Mouse (Mus musculus) Patski (cell line): ENCODE measurements around the gene Gjb4. TPM values are rescaled to one million over a fixed set of nuclear protein-coding genes. Genes with fewer than 3 reads are reported as not detected.
A peak's percentile ranks its signal among the peaks of the same experiment; 100 is the strongest.

ENCODE experiments used
- ATAC-seq: fragments of 100-300 bp; one replicate; pipeline ENCODE4 v1.8.0; 2021
- CTCF ChIA-PET: fragments of 350-600 bp; sonication (Branson Sonifier 250); formaldehyde crosslinking; loops from one replicate; lab custom pipeline; 2022; ENCODE audit warnings: inconsistent platforms; lab: Charles Lee
- POLR2A ChIA-PET: fragments of 350-600 bp; sonication (Branson Sonifier 250); formaldehyde crosslinking; loops from one replicate; lab custom pipeline; 2022; ENCODE audit warnings: antibody characterized with exemption, inconsistent platforms; lab: Charles Lee
- DNase-seq: peaks from one replicate; pipeline ENCODE4 v3.0.0-alpha.2; 2011; ENCODE audit warnings: low read depth, low spot score
- H3K27me3 ChIP-seq: fragments of 371-371 bp; one replicate; pipeline ENCODE4 v1.5.1; 2021
- CTCF ChIP-seq: fragments of 100-300 bp; IDR thresholded peaks from one replicate; pipeline ENCODE4 v1.5.1; 2021
- in situ Hi-C: fragments of 300-500 bp; cut with MboI; formaldehyde crosslinking; loops from 3 replicates; pipeline ENCODE4 v1.11.1; 2018; ENCODE audit warnings: low pct_unique_long_range_greater_than_20kb, mixed read lengths
- polyA plus RNA-seq: library from polyadenylated mRNA; unstranded; gene quantifications from one replicate; pipeline ENCODE4 v1.2.3, GENCODE M21; 2021

Gene Gjb4
- polyA plus RNA-seq, 1 experiment from 2014 or later: 23.5 TPM

GRCm38 (mm10) chr4:127349560-127350300 is 4.2 kb downstream of the Gjb4 start:
- DNase-seq (peak; percentile 88), ATAC-seq (peak; percentile 51)
- ChIA-PET POLR2A (no interaction called here), CTCF (no interaction called here)
- in situ Hi-C loops: no loop called here
- no peaks in the 10 kb centered on the region for H3K27me3 ChIP-seq
- no peak for TF ChIP-seq CTCF

- DNase-seq (no peak), ATAC-seq (no peak)
- ChIA-PET CTCF (interaction anchor here (2.1 kb wide), 1 partner anchor 9 kb away, joined by 8 read pairs; no protein-coding TSS in a partner anchor), POLR2A (interaction anchor here (0.7 kb wide), 1 partner anchor 804 kb away, joined by 3 read pairs; no protein-coding TSS in a partner anchor)
- no peak for TF ChIP-seq CTCF
- H3K27me3 ChIP-seq: no peaks in the 10 kb centered on the region
- in situ Hi-C loops: no loop called here
These were observed 8.9 kb downstream of the Gjb4 start for GRCm38 (mm10) chr4:127345000-127345399.

GRCm38 (mm10) chr4:127341372-127341771 is 12.5 kb downstream of the Gjb4 start:
- ATAC-seq: no peak
- CTCF ChIA-PET: interaction anchor here (1.1 to 1.3 kb wide), 2 partner anchors 11 to 14 kb away, joined by 3 read pairs; no protein-coding TSS in a partner anchor
- no peak for TF ChIP-seq CTCF
- DNase-seq: no peak
- in situ Hi-C loops: no loop called here
- H3K27me3 ChIP-seq: no peaks in the 10 kb centered on the region
- POLR2A ChIA-PET: no interaction called here

GRCm38 (mm10) chr4:127337668-127338067 is 16.2 kb downstream of the Gjb4 start:
- POLR2A ChIA-PET: no interaction called here

GRCm38 (mm10) chr4:127334870-127335504 is 18.9 kb downstream of the Gjb4 start:
- ATAC-seq: peak; percentile 74

More at GRCm38 (mm10) chr4:127337668-127338067, 16.2 kb downstream of the Gjb4 start:
- DNase-seq (no peak), ATAC-seq (no peak)
- CTCF ChIA-PET: interaction anchor here (0.8 kb wide), 1 partner anchor 11 kb away, joined by 3 read pairs; no protein-coding TSS in a partner anchor
- H3K27me3 ChIP-seq: no peaks in the 10 kb centered on the region
- no peak for TF ChIP-seq CTCF
- in situ Hi-C loops: no loop called here

DNA sequence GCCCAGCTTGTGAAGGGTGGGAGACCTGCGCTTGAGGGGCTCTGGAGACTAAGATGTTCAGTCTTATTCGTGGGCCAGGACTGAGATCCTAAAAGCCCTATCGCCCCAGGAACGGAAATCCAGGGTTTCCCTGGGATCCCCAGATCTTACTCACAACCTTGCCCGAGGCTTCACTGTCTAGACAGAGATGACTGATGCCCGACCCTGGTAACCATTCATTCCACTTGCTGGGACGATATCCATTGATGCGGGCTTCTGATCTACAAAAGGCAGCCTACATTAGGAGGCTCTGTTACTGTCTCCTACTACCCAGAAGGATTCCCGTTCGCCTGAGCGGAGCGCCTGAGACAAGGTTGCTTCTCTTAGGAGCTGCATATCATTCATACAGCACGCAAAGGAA is 22.7 kb downstream of the Gjb4 start:
- CTCF ChIA-PET: interaction anchor here (1.1 kb wide), 1 partner anchor 32 kb away, joined by 3 read pairs; no protein-coding TSS in a partner anchor
- H3K27me3 ChIP-seq: no peaks in the 10 kb centered on the region
- TF ChIP-seq CTCF: no peak
- POLR2A ChIA-PET: no interaction called here
- ATAC-seq (no peak), DNase-seq (no peak)
- in situ Hi-C loops: no loop called here

More at GRCm38 (mm10) chr4:127334870-127335504, 18.9 kb downstream of the Gjb4 start:
- TF ChIP-seq CTCF: no peak
- in situ Hi-C loops: no loop called here
- CTCF ChIA-PET: interaction anchor here (3.0 kb wide), 1 partner anchor 10 kb away, joined by 8 read pairs; no protein-coding TSS in a partner anchor
- no peaks in the 10 kb centered on the region for H3K27me3 ChIP-seq
- DNase-seq: no peak
- POLR2A ChIA-PET: no interaction called here

GRCm38 (mm10) chr4:127330181-127331100 is 23.4 kb downstream of the Gjb4 start, which contains the start of gene Gjb3:
Gene Gjb3, minus strand, starts transcription at chr4:127330844.
- H3K27me3 ChIP-seq: no peaks in the 10 kb centered on the region
- POLR2A ChIA-PET: no interaction called here
- DNase-seq (no peak), ATAC-seq (no peak)
- in situ Hi-C loops: no loop called here
- TF ChIP-seq CTCF: no peak
- CTCF ChIA-PET: interaction anchor here (0.9 to 1.1 kb wide), 2 partner anchors 11 to 33 kb away, joined by 3 read pairs; no protein-coding TSS in a partner anchor

GRCm38 (mm10) chr4:127329751-127330150 is 24.1 kb downstream of the Gjb4 start:
- no peak for TF ChIP-seq CTCF
- CTCF ChIA-PET: interaction anchor here (0.9 kb wide), 1 partner anchor 12 kb away, joined by 3 read pairs; no protein-coding TSS in a partner anchor
- in situ Hi-C loops: no loop called here
- ATAC-seq: no peak
- DNase-seq: no peak
- no peaks in the 10 kb centered on the region for H3K27me3 ChIP-seq
- POLR2A ChIA-PET: no interaction called here

- in situ Hi-C loops: no loop called here
- ChIA-PET CTCF (no interaction called here), POLR2A (no interaction called here)
- ATAC-seq (no peak), DNase-seq (no peak)
- TF ChIP-seq CTCF: no peak
- no peaks in the 10 kb centered on the region for H3K27me3 ChIP-seq
These were observed 24.8 kb downstream of the Gjb4 start for GRCm38 (mm10) chr4:127329046-127329445.

DNA sequence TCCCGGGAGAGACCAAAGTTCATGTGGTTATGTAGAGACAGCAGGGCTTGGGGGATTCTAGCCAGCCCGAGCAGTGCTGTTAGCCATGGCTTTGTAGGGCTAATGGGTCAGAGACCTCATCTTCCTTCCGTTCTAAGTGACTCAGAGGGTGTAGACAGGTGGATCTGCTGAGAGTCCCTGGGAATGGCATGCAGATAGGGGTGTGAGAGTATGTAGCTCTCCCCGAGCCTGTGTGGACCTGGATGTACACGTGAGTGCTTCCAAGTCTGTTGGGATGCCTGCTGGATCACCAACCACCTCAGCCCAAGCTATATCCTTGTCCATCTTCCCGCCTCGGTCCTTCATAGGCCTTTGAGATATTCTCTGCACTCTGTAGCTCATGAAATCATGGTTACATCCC is 25.5 kb downstream of the Gjb4 start:
- ATAC-seq: no peak
- no peaks in the 10 kb centered on the region for H3K27me3 ChIP-seq
- in situ Hi-C loops: no loop called here
- CTCF ChIA-PET: interaction anchor here (0.8 kb wide), 1 partner anchor 78 kb away, joined by 3 read pairs; no protein-coding TSS in a partner anchor
- POLR2A ChIA-PET: no interaction called here
- no peak for TF ChIP-seq CTCF
- no peak for DNase-seq
